Mouse (Mus musculus) liver, postnatal 0 days (tissue): Measurements from ENCODE around the gene Jmjd8. TPM values are rescaled to one million over a fixed set of nuclear protein-coding genes. Genes with fewer than 3 reads are reported as not detected.

ENCODE experiments used
- ATAC-seq: fragments of 200-750 bp; cut with Nextera tagmentation; 2 replicates; pipeline ENCODE4 v1.8.0; 2017; ENCODE audit warnings: mild to moderate bottlenecking, moderate library complexity
- DNase-seq: peaks from one replicate; pipeline ENCODE4 v3.0.0-alpha.2; 2016
- H3K27ac ChIP-seq: fragments of 300-500 bp; sonication (generic); 2 replicates; pipeline ENCODE4 v1.5.1; 2014; ENCODE audit warnings: antibody characterized with exemption, moderate library complexity, mild to moderate bottlenecking, low read depth
- H3K27me3 ChIP-seq: fragments of 300-500 bp; sonication (generic); 2 replicates; pipeline ENCODE4 v1.6.1; 2014; ENCODE audit warnings: low read length, control low read depth, mixed read lengths; ENCODE audit not compliant: insufficient read depth
- H3K36me3 ChIP-seq: fragments of 300-500 bp; sonication (generic); replicated peaks from 2 replicates; pipeline ENCODE4 v1.6.1; 2014; ENCODE audit warnings: mild to moderate bottlenecking, control low read depth, low read length, moderate library complexity, mixed read lengths; ENCODE audit not compliant: insufficient read depth
- H3K4me1 ChIP-seq: fragments of 300-500 bp; sonication (generic); 2 replicates; pipeline ENCODE4 v1.6.1; 2014; ENCODE audit warnings: antibody characterized with exemption, mild to moderate bottlenecking, control low read depth; ENCODE audit not compliant: insufficient read depth
- H3K4me2 ChIP-seq: fragments of 300-500 bp; sonication (generic); 2 replicates; pipeline ENCODE4 v1.6.1; 2014; ENCODE audit warnings: low read depth, mild to moderate bottlenecking, low read length, moderate library complexity, mixed read lengths
- H3K4me3 ChIP-seq: fragments of 300-500 bp; sonication (generic); 2 replicates; pipeline ENCODE4 v1.5.1; 2014; ENCODE audit warnings: low read depth, low read length
- H3K9ac ChIP-seq: fragments of 300-500 bp; sonication (generic); replicated peaks from 2 replicates; pipeline ENCODE4 v1.6.1; 2014; ENCODE audit warnings: mild to moderate bottlenecking, moderate library complexity
- H3K9me3 ChIP-seq: fragments of 300-500 bp; sonication (generic); 2 replicates; pipeline ENCODE4 v1.6.1; 2016; ENCODE audit warnings: mild to moderate bottlenecking, control low read depth, low read length, mixed read lengths
- CTCF ChIP-seq: sonication (generic); IDR thresholded peaks from 2 replicates; pipeline ENCODE4 v1.5.1; 2016; ENCODE audit warnings: antibody characterized with exemption, low read depth
- EP300 ChIP-seq: IDR thresholded peaks from 2 replicates; pipeline ENCODE4 v1.6.1; 2016; ENCODE audit warnings: antibody characterized with exemption, low read depth, mild to moderate bottlenecking
- WGBS: fragments of 180-500 bp; shearing (Covaris S2); extraction: QIAGEN DNeasy Blood & Tissue Kit; methylation state at CpG from one replicate; pipeline ENCODE4 v1.1.7; 2014; ENCODE audit not compliant: insufficient replicate concordance; 5-methylcytosine and 5-hydroxymethylcytosine counted together
- polyA plus RNA-seq: library from polyadenylated mRNA; unstranded; fragments of >200 nt; fragmentation: Nextera tagmentation; extraction: Ambion mirVana; gene quantifications from 2 replicates; pipeline ENCODE4 v1.2.1, GENCODE M21; 2015

The Jmjd8 gene
- polyA plus RNA-seq, 1 experiment from 2014 or later: 13.8 TPM

- Histone ChIP-seq H3K27ac (no peak within 1 kb of the TSS), H3K27me3 (no peaks in the 10 kb centered on the region), H3K4me2 (peak within 1 kb of the TSS; percentile 98), H3K36me3 (no peaks in the 10 kb centered on the region), H3K9me3 (no peaks in the 10 kb centered on the region), H3K4me3 (peak within 1 kb of the TSS; percentile 89), H3K9ac (peak within 1 kb of the TSS; percentile 72), H3K4me1 (peaks cover 27% of the 10 kb centered on the region)
- no peak for ATAC-seq
- no peak for DNase-seq
- TF ChIP-seq CTCF (no peak), EP300 (no peak)
- WGBS: 46% methylated on average over 6 of the region's 6 CpGs
Observed at GRCm38 (mm10) chr17:25795609-25796092, 33.0 kb upstream of the Jmjd8 start, which contains the start of gene AC134908.4. Gene AC134908.4 (minus strand): TSS chr17:25795659.

- H3K36me3 ChIP-seq: no peaks in the 10 kb centered on the region
- peak overlapping the region; percentile 89 for H3K4me3 ChIP-seq
- peak overlapping the region; percentile 98 for H3K4me2 ChIP-seq
- H3K9ac ChIP-seq: peak overlapping the region; percentile 72
- ATAC-seq: peak; percentile 1; the same call in 1 of the 2 replicates
- DNase-seq: no peak
- no peak overlapping the region for H3K27ac ChIP-seq
- TF ChIP-seq EP300: no peak
- TF ChIP-seq CTCF: no peak
- 0 out of 2 replicates have a peak, but pooled peaks cover 1% of the 10 kb centered on the region for H3K27me3 ChIP-seq
- under 1% methylated on average over 37 of the region's 37 CpGs for WGBS
- peaks cover 25% of the 10 kb centered on the region for H3K4me1 ChIP-seq
- H3K9me3 ChIP-seq: no peaks in the 10 kb centered on the region
Observed at GRCm38 (mm10) chr17:25796211-25796771, 32.4 kb upstream of the Jmjd8 start.

- ATAC-seq (peak; percentile 67), DNase-seq (peak; percentile 91)
- Histone ChIP-seq H3K9ac (peak within 1 kb of the TSS; percentile 72), H3K27me3 (0 out of 2 replicates have a peak, but pooled peaks cover 4% of the 10 kb centered on the region), H3K9me3 (no peaks in the 10 kb centered on the region), H3K4me1 (peaks cover 22% of the 10 kb centered on the region), H3K4me3 (peak within 1 kb of the TSS; percentile 89), H3K36me3 (no peaks in the 10 kb centered on the region), H3K27ac (no peak within 1 kb of the TSS), H3K4me2 (peak within 1 kb of the TSS; percentile 98)
- WGBS: under 1% methylated on average over 34 of the region's 35 CpGs
- TF ChIP-seq EP300 (no peak), CTCF (no peak)
Observed at GRCm38 (mm10) chr17:25796951-25797369, 31.7 kb upstream of the Jmjd8 start, which contains the start of gene Metrn. Gene Metrn (minus strand): TSS chr17:25797136.

- DNase-seq (peak; percentile 65), ATAC-seq (peak; percentile 40; the same call in 1 of the 2 replicates)
- Histone ChIP-seq H3K27me3 (0 out of 2 replicates have a peak, but pooled peaks cover 8% of the 10 kb centered on the region), H3K4me3 (no peak overlapping the region), H3K9me3 (no peaks in the 10 kb centered on the region), H3K4me1 (peaks cover 9% of the 10 kb centered on the region), H3K4me2 (no peak overlapping the region), H3K9ac (no peak overlapping the region), H3K27ac (no peak overlapping the region), H3K36me3 (no peaks in the 10 kb centered on the region)
- 2% methylated on average over 6 of the region's 6 CpGs for WGBS
- TF ChIP-seq CTCF (peak; percentile 93), EP300 (no peak)
Observed at GRCm38 (mm10) chr17:25801029-25801428, 27.6 kb upstream of the Jmjd8 start.

GRCm38 (mm10) chr17:25802825-25803517 is 25.7 kb upstream of the Jmjd8 start:
- Histone ChIP-seq H3K27me3 (peaks cover 17% of the 10 kb centered on the region), H3K36me3 (no peaks in the 10 kb centered on the region), H3K27ac (no peak overlapping the region), H3K4me1 (no peaks in the 10 kb centered on the region), H3K4me2 (no peak overlapping the region), H3K4me3 (no peak overlapping the region), H3K9ac (no peak overlapping the region), H3K9me3 (no peaks in the 10 kb centered on the region)
- 15% methylated on average over 10 of the region's 10 CpGs for WGBS
- DNase-seq (no peak), ATAC-seq (no peak)
- TF ChIP-seq CTCF (no peak), EP300 (no peak)

- Histone ChIP-seq H3K4me3 (no peak overlapping the region), H3K9me3 (no peaks in the 10 kb centered on the region), H3K27me3 (peaks cover 41% of the 10 kb centered on the region), H3K4me2 (no peak overlapping the region), H3K4me1 (peaks cover 12% of the 10 kb centered on the region; the same call in 1 of the 2 replicates), H3K9ac (no peak overlapping the region), H3K27ac (no peak overlapping the region), H3K36me3 (no peaks in the 10 kb centered on the region)
- TF ChIP-seq CTCF (no peak), EP300 (no peak)
- ATAC-seq: no peak
- 71% methylated on average over 4 of the region's 4 CpGs for WGBS
- no peak for DNase-seq
Observed at GRCm38 (mm10) chr17:25806507-25806906, 22.2 kb upstream of the Jmjd8 start.
